Mouse (Mus musculus) limb, embryonic 10.5 days (tissue): ENCODE measurements around the gene Rpl10-ps3. TPM values are rescaled to one million over a fixed set of nuclear protein-coding genes. Genes with fewer than 3 reads are reported as not detected.

ENCODE experiments used
- DNase-seq: peaks from one replicate; pipeline ENCODE4 v3.0.0-alpha.2; 2017; ENCODE audit warnings: low spot score
- H3K27ac ChIP-seq: fragments of 300-500 bp; sonication (generic); 2 replicates; pipeline ENCODE4 v1.5.1; 2016; ENCODE audit warnings: mild to moderate bottlenecking
- H3K27me3 ChIP-seq: fragments of 300-500 bp; sonication (generic); 2 replicates; pipeline ENCODE4 v1.6.1; 2016; ENCODE audit warnings: low read depth, mild to moderate bottlenecking; ENCODE audit not compliant: poor library complexity, severe bottlenecking
- H3K36me3 ChIP-seq: fragments of 300-500 bp; sonication (generic); 2 replicates; pipeline ENCODE4 v1.6.1; 2016; ENCODE audit warnings: mild to moderate bottlenecking, moderate library complexity
- H3K4me1 ChIP-seq: fragments of 300-500 bp; sonication (generic); 2 replicates; pipeline ENCODE4 v1.6.1; 2016
- H3K4me3 ChIP-seq: fragments of 300-500 bp; sonication (generic); 2 replicates; pipeline ENCODE4 v1.5.1; 2016; ENCODE audit warnings: mild to moderate bottlenecking, moderate library complexity
- H3K9me3 ChIP-seq: fragments of 300-500 bp; sonication (generic); replicated peaks from 2 replicates; pipeline ENCODE4 v1.6.1; 2016; ENCODE audit warnings: mild to moderate bottlenecking
- WGBS: fragments of 180-500 bp; shearing (Covaris S2); methylation state at CpG from one replicate; pipeline ENCODE4 v1.1.7; 2016; 5-methylcytosine and 5-hydroxymethylcytosine counted together
- polyA plus RNA-seq: library from polyadenylated mRNA; unstranded; fragments of >200 nt; fragmentation: Nextera tagmentation; extraction: Ambion mirVana; gene quantifications from 2 replicates; pipeline ENCODE4 v1.2.1, GENCODE M21; 2016

Gene Rpl10-ps3
- polyA plus RNA-seq, 1 experiment from 2014 or later, result 194 TPM

- H3K27me3 ChIP-seq, result no peaks in the 10 kb centered on the region
- no peak overlapping the region for H3K27ac ChIP-seq
- no peaks in the 10 kb centered on the region for H3K9me3 ChIP-seq
- peaks cover 7% of the 10 kb centered on the region for H3K4me1 ChIP-seq
- DNase-seq, result no peak
- no peak overlapping the region for H3K4me3 ChIP-seq
- no peaks in the 10 kb centered on the region for H3K36me3 ChIP-seq
Observed at GRCm38 (mm10) chr9:50301722-50302121, 43.0 kb downstream of the Rpl10-ps3 start.

- DNase-seq, result no peak
- no peak overlapping the region for H3K4me3 ChIP-seq
- H3K27ac ChIP-seq, result no peak overlapping the region
- no peaks in the 10 kb centered on the region for H3K36me3 ChIP-seq
- no peaks in the 10 kb centered on the region for H3K9me3 ChIP-seq
- WGBS, result 82% methylated on average over 2 of the region's 2 CpGs
- no peaks in the 10 kb centered on the region for H3K4me1 ChIP-seq
- no peaks in the 10 kb centered on the region for H3K27me3 ChIP-seq
Observed at GRCm38 (mm10) chr9:50298389-50298788, 46.4 kb downstream of the Rpl10-ps3 start.

Other genes with a start within 250 kb of the Rpl10-ps3 start
- gene Plet1, start 149.6 kb upstream of the Rpl10-ps3 start, polyA plus RNA-seq, result 0.29 TPM in 1 of 2 replicates, not detected in the other
- 53.4 and 59.2 TPM in 2 replicates for gene Pts, start 183.8 kb upstream of the Rpl10-ps3 start, polyA plus RNA-seq
- gene Il18, start 209.9 kb upstream of the Rpl10-ps3 start, polyA plus RNA-seq, result 0.50 TPM in 1 of 2 replicates, not detected in the other
- 0.06 TPM in 1 of 2 replicates, not detected in the other for gene Bco2, start 210.2 kb upstream of the Rpl10-ps3 start, polyA plus RNA-seq
- not detected in 2 replicates for gene Tex12, start 216.4 kb upstream of the Rpl10-ps3 start, polyA plus RNA-seq